Mouse (Mus musculus) G1E (cell line): Measurements from ENCODE around the gene Aimp1.

Experiments
- CTCF ChIP-seq: IDR thresholded peaks from 2 replicates; pipeline ENCODE4 v1.5.1; 2012; ENCODE audit warnings: low read depth, low read length, inconsistent platforms, mixed read lengths
- POLR2AphosphoS5 ChIP-seq: IDR thresholded peaks from 2 replicates; pipeline ENCODE4 v1.6.1; 2012; ENCODE audit warnings: low read depth, low read length, inconsistent platforms; ENCODE audit not compliant: insufficient replicate concordance

- no peak for TF ChIP-seq CTCF
- TF ChIP-seq POLR2AphosphoS5, result no peak
These were observed 50.9 kb downstream of the Aimp1 start for GRCm38 (mm10) chr3:132633261-132633660.
